Mouse (Mus musculus) stomach, postnatal 0 days (tissue): ENCODE data around the gene E130308A19Rik. TPM values are rescaled to one million over a fixed set of nuclear protein-coding genes. Genes with fewer than 3 reads are reported as not detected.
"Not testable (repeated sequence)": the region's sequence is repeated elsewhere in the genome, so short reads cannot be mapped to it uniquely, and the experiment has no call there.

Source experiments
- ATAC-seq: fragments of 200-750 bp; cut with Nextera tagmentation; 2 replicates; pipeline ENCODE4 v1.8.0; 2017; ENCODE audit not compliant: low FRiP score, low TSS enrichment
- DNase-seq: peaks from one replicate; pipeline ENCODE4 v3.0.0-alpha.2; 2016; ENCODE audit warnings: low spot score
- H3K27ac ChIP-seq: fragments of 300-500 bp; sonication (generic); replicated peaks from 2 replicates; pipeline ENCODE4 v1.5.1; 2014; ENCODE audit warnings: mild to moderate bottlenecking, control low read depth
- H3K27me3 ChIP-seq: fragments of 300-500 bp; sonication (generic); 2 replicates; pipeline ENCODE4 v1.6.1; 2014; ENCODE audit warnings: low read length; ENCODE audit not compliant: control insufficient read depth, insufficient read depth
- H3K36me3 ChIP-seq: fragments of 300-500 bp; sonication (generic); 2 replicates; pipeline ENCODE4 v1.6.1; 2014; ENCODE audit warnings: low read length, mixed read lengths; ENCODE audit not compliant: control insufficient read depth, insufficient read depth
- H3K4me1 ChIP-seq: fragments of 300-500 bp; sonication (generic); replicated peaks from 2 replicates; pipeline ENCODE4 v1.6.1; 2014; ENCODE audit warnings: antibody characterized with exemption; ENCODE audit not compliant: control insufficient read depth, insufficient read depth
- H3K4me2 ChIP-seq: fragments of 300-500 bp; sonication (generic); replicated peaks from 2 replicates; pipeline ENCODE4 v1.6.1; 2014; ENCODE audit warnings: low read depth, mild to moderate bottlenecking, control low read depth, moderate library complexity
- H3K4me3 ChIP-seq: fragments of 300-500 bp; sonication (generic); 2 replicates; pipeline ENCODE4 v1.5.1; 2014; ENCODE audit warnings: low read depth, low read length, control low read depth
- H3K9ac ChIP-seq: fragments of 300-500 bp; sonication (generic); 2 replicates; pipeline ENCODE4 v1.6.1; 2014; ENCODE audit warnings: mild to moderate bottlenecking, low read length, control low read depth, mixed read lengths
- H3K9me3 ChIP-seq: fragments of 300-500 bp; sonication (generic); 2 replicates; pipeline ENCODE4 v1.6.1; 2016; ENCODE audit warnings: low read length; ENCODE audit not compliant: control insufficient read depth
- CTCF ChIP-seq: IDR thresholded peaks from 2 replicates; pipeline ENCODE4 v1.5.1; 2016; ENCODE audit warnings: antibody characterized with exemption, low read depth, mild to moderate bottlenecking, moderate library complexity
- EP300 ChIP-seq: optimal IDR thresholded peaks from 2 replicates; pipeline ENCODE3; 2016; ENCODE audit warnings: antibody characterized with exemption
- WGBS: fragments of 180-500 bp; shearing (Covaris S2); extraction: QIAGEN DNeasy Blood & Tissue Kit; methylation state at CpG from one replicate; pipeline ENCODE4 v1.1.7; 2014; 5-methylcytosine and 5-hydroxymethylcytosine counted together
- polyA plus RNA-seq: library from polyadenylated mRNA; unstranded; fragments of >200 nt; fragmentation: Nextera tagmentation; extraction: Ambion mirVana; gene quantifications from 2 replicates; pipeline ENCODE4 v1.2.1, GENCODE M21; 2015

The E130308A19Rik gene
- polyA plus RNA-seq, 1 experiment from 2014 or later, result 8.3 TPM

- Histone ChIP-seq H3K4me1 (no peaks in the 10 kb centered on the region), H3K36me3 (no peaks in the 10 kb centered on the region), H3K27me3 (no peaks in the 10 kb centered on the region), H3K9me3 (no peaks in the 10 kb centered on the region), H3K9ac (no peak overlapping the region), H3K4me2 (no peak overlapping the region), H3K4me3 (no peak overlapping the region), H3K27ac (no peak overlapping the region)
- no peak for ATAC-seq
- no peak for DNase-seq
- no peak for TF ChIP-seq EP300
- TF ChIP-seq CTCF, result no peak
Measured at GRCm38 (mm10) chr4:59789015-59789414, 163.0 kb downstream of the E130308A19Rik start.

- not testable (repeated sequence) for H3K4me3 ChIP-seq, ATAC-seq, DNase-seq, H3K27ac ChIP-seq, H3K4me2 ChIP-seq, H3K36me3 ChIP-seq, H3K27me3 ChIP-seq, H3K9ac ChIP-seq, H3K4me1 ChIP-seq, H3K9me3 ChIP-seq
- peak; percentile 41 for TF ChIP-seq CTCF
- 74% methylated on average over 2 of the region's 2 CpGs for WGBS
Measured at GRCm38 (mm10) chr4:59793626-59794025, 167.6 kb downstream of the E130308A19Rik start.

GRCm38 (mm10) chr4:59794116-59794515 lies 168.1 kb downstream of the E130308A19Rik start:
- H3K4me2 ChIP-seq, result no peak overlapping the region
- H3K27me3 ChIP-seq, result no peaks in the 10 kb centered on the region
- WGBS, result 79% methylated on average over 2 of the region's 2 CpGs
- no peak overlapping the region for H3K4me3 ChIP-seq
- TF ChIP-seq CTCF (no peak), EP300 (no peak)
- ATAC-seq (no peak), DNase-seq (no peak)
- H3K4me1 ChIP-seq, result no peaks in the 10 kb centered on the region
- H3K9ac ChIP-seq, result no peak overlapping the region
- no peaks in the 10 kb centered on the region for H3K9me3 ChIP-seq
- no peaks in the 10 kb centered on the region for H3K36me3 ChIP-seq
- H3K27ac ChIP-seq, result no peak overlapping the region

GRCm38 (mm10) chr4:59795788-59796455 lies 169.9 kb downstream of the E130308A19Rik start:
- Histone ChIP-seq H3K4me3 (no peak overlapping the region), H3K9ac (no peak overlapping the region), H3K27me3 (no peaks in the 10 kb centered on the region), H3K4me1 (no peaks in the 10 kb centered on the region), H3K4me2 (no peak overlapping the region), H3K36me3 (no peaks in the 10 kb centered on the region), H3K9me3 (no peaks in the 10 kb centered on the region), H3K27ac (no peak overlapping the region)
- ATAC-seq (no peak), DNase-seq (no peak)
- TF ChIP-seq EP300, result no peak
- WGBS, result 75% methylated on average over 2 of the region's 2 CpGs

- TF ChIP-seq EP300 (no peak), CTCF (no peak)
- Histone ChIP-seq H3K4me2 (no peak overlapping the region), H3K36me3 (no peaks in the 10 kb centered on the region), H3K27ac (no peak overlapping the region), H3K9me3 (no peaks in the 10 kb centered on the region), H3K4me3 (no peak overlapping the region), H3K4me1 (no peaks in the 10 kb centered on the region), H3K9ac (no peak overlapping the region), H3K27me3 (no peaks in the 10 kb centered on the region)
- ATAC-seq (no peak), DNase-seq (no peak)
- 76% methylated on average over 5 of the region's 5 CpGs for WGBS
Measured at GRCm38 (mm10) chr4:59800181-59800580, 174.2 kb downstream of the E130308A19Rik start.

- Histone ChIP-seq H3K4me1 (no peaks in the 10 kb centered on the region), H3K9ac (no peak within 1 kb of the TSS), H3K27ac (no peak within 1 kb of the TSS), H3K4me3 (no peak within 1 kb of the TSS), H3K36me3 (no peaks in the 10 kb centered on the region), H3K9me3 (no peaks in the 10 kb centered on the region), H3K27me3 (no peaks in the 10 kb centered on the region), H3K4me2 (no peak within 1 kb of the TSS)
- ATAC-seq (no peak), DNase-seq (no peak)
- TF ChIP-seq CTCF, result no peak
- TF ChIP-seq EP300, result no peak
Measured at GRCm38 (mm10) chr4:59801489-59801888, 175.5 kb downstream of the E130308A19Rik start, which contains the start of gene Inip. TSS of gene Inip (minus strand) at chr4:59801589.
